Mouse (Mus musculus) stomach, embryonic 15.5 days (tissue): ENCODE results near the gene Ahrr. TPM values are rescaled to one million over a fixed set of nuclear protein-coding genes. Genes with fewer than 3 reads are reported as not detected.

ENCODE experiments used
- ATAC-seq: fragments of 200-750 bp; cut with Nextera tagmentation; 2 replicates; pipeline ENCODE4 v1.8.0; 2017; ENCODE audit warnings: low read depth, moderate number of reproducible peaks, moderate TSS enrichment; ENCODE audit not compliant: insufficient read depth, low FRiP score
- H3K27ac ChIP-seq: fragments of 300-500 bp; sonication (generic); 2 replicates; pipeline ENCODE4 v1.5.1; 2015; ENCODE audit warnings: mild to moderate bottlenecking, inconsistent platforms
- H3K27me3 ChIP-seq: fragments of 300-500 bp; sonication (generic); replicated peaks from 2 replicates; pipeline ENCODE4 v1.6.1; 2015; ENCODE audit warnings: inconsistent platforms
- H3K36me3 ChIP-seq: fragments of 300-500 bp; sonication (generic); 2 replicates; pipeline ENCODE4 v1.6.1; 2015; ENCODE audit warnings: inconsistent platforms
- H3K4me1 ChIP-seq: fragments of 300-500 bp; sonication (generic); 2 replicates; pipeline ENCODE4 v1.6.1; 2015; ENCODE audit warnings: inconsistent platforms
- H3K4me2 ChIP-seq: fragments of 300-500 bp; sonication (generic); 2 replicates; pipeline ENCODE4 v1.6.1; 2015; ENCODE audit warnings: mild to moderate bottlenecking, inconsistent platforms
- H3K4me3 ChIP-seq: fragments of 300-500 bp; sonication (generic); replicated peaks from 2 replicates; pipeline ENCODE4 v1.5.1; 2015; ENCODE audit warnings: inconsistent platforms
- H3K9ac ChIP-seq: fragments of 300-500 bp; sonication (generic); 2 replicates; pipeline ENCODE4 v1.6.1; 2015; ENCODE audit warnings: inconsistent platforms
- H3K9me3 ChIP-seq: fragments of 300-500 bp; sonication (generic); 2 replicates; pipeline ENCODE4 v1.6.1; 2016; ENCODE audit warnings: inconsistent platforms
- WGBS: fragments of 180-500 bp; shearing (Covaris S2); methylation state at CpG from one replicate; pipeline ENCODE4 v1.1.7; 2015; 5-methylcytosine and 5-hydroxymethylcytosine counted together
- polyA plus RNA-seq: library from polyadenylated mRNA; unstranded; fragments of >200 nt; fragmentation: Nextera tagmentation; extraction: Ambion mirVana; gene quantifications from 2 replicates; pipeline ENCODE4 v1.2.1, GENCODE M21; 2015

Ahrr gene
- polyA plus RNA-seq, 1 experiment from 2014 or later, result 0.50 TPM

GRCm38 (mm10) chr13:74300925-74301606, 8.9 kb upstream of the Ahrr start:
- no peaks in the 10 kb centered on the region for H3K27me3 ChIP-seq
- H3K4me3 ChIP-seq, result no peak overlapping the region
- WGBS, result 44% methylated on average over 4 of the region's 4 CpGs
- H3K27ac ChIP-seq, result no peak overlapping the region
- H3K4me2 ChIP-seq, result no peak overlapping the region
- no peak overlapping the region for H3K9ac ChIP-seq
- ATAC-seq, result peak; percentile 70; the same call in 1 of the 2 replicates
- no peaks in the 10 kb centered on the region for H3K4me1 ChIP-seq
- H3K9me3 ChIP-seq, result no peaks in the 10 kb centered on the region
- peaks cover 14% of the 10 kb centered on the region for H3K36me3 ChIP-seq

DNA sequence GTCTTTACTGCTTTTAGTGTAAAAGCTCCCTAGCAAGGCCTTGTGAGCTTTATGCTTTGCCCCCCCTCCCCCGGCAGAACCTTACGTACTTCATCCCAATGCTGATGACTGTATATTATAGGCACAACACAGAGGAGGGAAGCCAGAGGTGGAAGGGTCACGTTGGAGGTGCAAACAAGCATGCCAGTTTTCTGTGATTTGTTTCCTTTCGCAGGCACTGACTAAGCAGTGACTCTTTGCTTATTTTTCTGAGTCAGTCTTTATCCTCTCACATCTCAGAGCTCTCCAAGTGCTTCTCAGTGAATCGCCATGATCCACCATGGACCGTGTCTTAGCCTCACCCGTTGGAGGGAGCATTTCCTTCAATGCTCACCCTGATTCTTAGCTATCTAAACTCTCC, 4.2 kb upstream of the Ahrr start:
- Histone ChIP-seq H3K4me2 (no peak overlapping the region), H3K4me3 (no peak overlapping the region), H3K27me3 (peaks cover 10% of the 10 kb centered on the region; the same call in 1 of the 2 replicates), H3K27ac (no peak overlapping the region), H3K36me3 (no peaks in the 10 kb centered on the region), H3K9me3 (no peaks in the 10 kb centered on the region), H3K9ac (no peak overlapping the region), H3K4me1 (0 out of 2 replicates have a peak, but pooled peaks cover 3% of the 10 kb centered on the region)
- ATAC-seq, result no peak
- WGBS, result 66% methylated on average over 7 of the region's 7 CpGs

- no peak overlapping the region for H3K9ac ChIP-seq
- H3K4me1 ChIP-seq, result 0 out of 2 replicates have a peak, but pooled peaks cover 3% of the 10 kb centered on the region
- H3K27ac ChIP-seq, result no peak overlapping the region
- H3K9me3 ChIP-seq, result no peaks in the 10 kb centered on the region
- H3K4me3 ChIP-seq, result no peak overlapping the region
- 84% methylated on average over 5 of the region's 5 CpGs for WGBS
- H3K27me3 ChIP-seq, result peaks cover 10% of the 10 kb centered on the region; the same call in 1 of the 2 replicates
- H3K4me2 ChIP-seq, result no peak overlapping the region
- ATAC-seq, result no peak
- H3K36me3 ChIP-seq, result no peaks in the 10 kb centered on the region
These were observed 2.5 kb downstream of the Ahrr start for GRCm38 (mm10) chr13:74289646-74290045.

DNA sequence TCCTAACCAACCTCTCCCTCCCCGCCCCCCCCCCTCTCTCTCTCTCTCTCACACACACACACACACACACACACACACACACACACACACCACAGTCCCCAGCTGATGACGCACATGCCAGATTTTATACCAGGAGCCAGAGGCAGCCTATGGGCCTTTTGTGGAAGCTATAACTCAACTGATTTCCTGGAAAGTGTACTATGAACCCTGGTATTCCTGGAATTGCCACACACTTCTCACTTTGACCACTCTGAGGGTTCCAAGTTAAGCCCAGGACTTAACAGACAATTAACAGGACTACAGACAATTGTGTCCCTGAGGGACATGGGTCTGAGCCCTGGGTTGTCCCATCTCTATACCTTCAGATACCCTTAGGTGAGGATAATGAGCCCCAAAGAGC, 9.8 kb downstream of the Ahrr start:
- Histone ChIP-seq H3K27me3 (no peaks in the 10 kb centered on the region), H3K27ac (no peak overlapping the region), H3K36me3 (no peaks in the 10 kb centered on the region), H3K4me2 (no peak overlapping the region), H3K9me3 (no peaks in the 10 kb centered on the region), H3K9ac (no peak overlapping the region), H3K4me3 (no peak overlapping the region), H3K4me1 (no peaks in the 10 kb centered on the region)
- WGBS, result 82% methylated on average over 1 of the region's 2 CpGs
- no peak for ATAC-seq

DNA sequence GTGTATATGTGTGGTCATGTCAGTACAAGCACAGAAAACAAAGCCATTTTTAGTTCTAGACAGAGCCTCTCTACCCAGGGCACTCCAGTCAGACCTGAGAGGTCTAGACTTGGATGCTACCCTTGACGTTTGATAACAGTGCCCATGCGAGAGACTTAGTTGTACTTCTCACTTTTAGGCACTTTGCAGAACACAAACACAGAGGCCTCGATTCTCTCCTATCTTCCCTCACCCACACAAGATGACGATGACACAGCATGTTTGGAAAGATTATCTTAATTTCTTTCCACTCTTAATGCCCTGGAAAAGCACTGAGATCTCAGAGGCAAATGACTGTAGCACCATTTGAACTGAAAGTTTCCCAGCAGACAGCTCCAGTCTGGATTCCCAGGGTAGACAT, 16.4 kb downstream of the Ahrr start:
- no peaks in the 10 kb centered on the region for H3K4me1 ChIP-seq
- no peaks in the 10 kb centered on the region for H3K36me3 ChIP-seq
- no peaks in the 10 kb centered on the region for H3K9me3 ChIP-seq
- WGBS, result 72% methylated on average over 4 of the region's 4 CpGs
- no peak overlapping the region for H3K4me2 ChIP-seq
- no peak overlapping the region for H3K27ac ChIP-seq
- H3K4me3 ChIP-seq, result no peak overlapping the region
- H3K27me3 ChIP-seq, result no peaks in the 10 kb centered on the region
- no peak overlapping the region for H3K9ac ChIP-seq
- no peak for ATAC-seq

DNA sequence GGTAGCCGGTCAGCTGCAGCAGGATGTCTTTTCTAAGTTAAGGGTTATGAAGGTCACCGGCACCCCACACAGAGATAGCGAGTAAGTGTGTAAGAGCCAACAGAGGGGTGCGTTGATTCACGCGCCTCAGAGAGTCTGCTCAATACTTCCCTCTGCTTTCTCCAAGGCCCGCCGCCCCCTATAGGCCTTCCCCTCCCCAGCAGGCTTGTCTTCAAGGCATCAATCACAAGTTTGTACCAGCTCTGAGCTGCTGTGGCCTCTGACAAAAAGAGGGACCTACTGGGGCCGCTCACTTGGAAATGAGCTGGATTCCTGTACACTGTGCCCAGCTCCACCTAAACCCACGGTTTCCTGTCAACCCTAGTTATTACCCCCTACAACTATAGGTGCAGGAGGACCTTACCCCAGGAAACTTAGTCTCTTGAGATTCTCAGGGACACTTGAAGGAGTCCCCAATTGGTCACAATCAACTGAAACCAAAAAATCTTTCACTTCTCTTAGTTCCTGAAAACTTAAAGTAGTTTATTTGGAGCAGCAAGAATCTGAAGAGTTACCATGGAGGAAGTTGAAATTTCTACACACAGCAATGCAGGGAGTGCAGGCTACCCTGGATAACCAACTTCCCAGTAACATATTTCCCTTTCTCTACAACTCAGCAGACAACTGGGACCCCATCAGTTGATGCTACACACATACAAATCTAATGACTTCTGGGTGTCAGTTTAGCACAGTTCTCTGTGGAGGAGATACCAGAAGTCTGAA, 31.7 kb downstream of the Ahrr start:
- WGBS, result 6% methylated on average over 10 of the region's 10 CpGs

DNA sequence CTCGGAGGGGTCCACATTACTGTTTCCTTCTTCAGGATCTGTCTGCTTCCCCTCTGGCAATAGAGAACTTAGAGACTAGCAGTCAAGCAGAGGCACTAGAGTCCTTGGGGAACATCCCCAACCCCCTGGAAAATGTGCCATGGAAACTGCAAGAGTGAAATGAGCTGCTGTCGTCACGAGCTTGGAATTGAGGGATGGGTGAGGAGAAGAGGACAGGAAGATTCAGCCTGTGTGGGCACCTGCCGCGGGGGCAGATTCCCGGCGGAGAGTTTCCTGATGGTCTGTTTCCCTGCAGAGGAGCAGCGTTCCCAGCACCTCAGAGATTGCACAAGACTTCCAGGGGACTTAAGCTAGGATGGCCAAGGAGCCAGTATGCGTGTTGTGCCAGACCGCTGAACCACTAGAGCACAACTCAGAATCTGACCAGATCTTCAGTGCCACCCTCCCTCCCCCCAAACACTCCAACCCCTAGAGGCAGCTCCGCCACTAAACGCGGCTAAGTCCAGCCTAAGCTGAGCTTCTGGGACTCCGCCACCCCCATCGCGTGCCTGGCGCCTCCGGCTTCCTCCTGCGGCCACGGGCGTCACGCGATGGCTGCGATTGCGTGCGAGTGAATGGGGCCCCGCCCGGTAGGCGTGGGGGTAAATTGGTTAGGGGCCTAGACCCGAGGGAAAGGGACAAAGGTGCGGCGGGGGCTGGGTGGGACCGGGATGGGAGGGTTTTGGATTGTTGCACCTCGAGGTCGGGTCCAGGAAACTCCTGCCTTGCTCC, 32.5 kb downstream of the Ahrr start:
- no peaks in the 10 kb centered on the region for H3K27me3 ChIP-seq
- H3K9ac ChIP-seq, result peak overlapping the region; percentile 25; the same call in 1 of the 2 replicates
- peak overlapping the region; percentile 50 for H3K4me3 ChIP-seq
- H3K9me3 ChIP-seq, result no peaks in the 10 kb centered on the region
- H3K27ac ChIP-seq, result no peak overlapping the region
- 6% methylated on average over 35 of the region's 35 CpGs for WGBS
- no peaks in the 10 kb centered on the region for H3K4me1 ChIP-seq
- peak overlapping the region; percentile 95 for H3K4me2 ChIP-seq
- ATAC-seq, result peak; percentile 74
- no peaks in the 10 kb centered on the region for H3K36me3 ChIP-seq

More for the DNA sequence above, 31.7 kb downstream of the Ahrr start:
- Histone ChIP-seq H3K4me3 (peak overlapping the region; percentile 50), H3K9ac (peak overlapping the region; percentile 25; the same call in 1 of the 2 replicates), H3K9me3 (no peaks in the 10 kb centered on the region), H3K36me3 (no peaks in the 10 kb centered on the region), H3K27me3 (no peaks in the 10 kb centered on the region), H3K27ac (no peak overlapping the region), H3K4me2 (peak overlapping the region; percentile 95), H3K4me1 (no peaks in the 10 kb centered on the region)
- ATAC-seq, result peak; percentile 70

DNA sequence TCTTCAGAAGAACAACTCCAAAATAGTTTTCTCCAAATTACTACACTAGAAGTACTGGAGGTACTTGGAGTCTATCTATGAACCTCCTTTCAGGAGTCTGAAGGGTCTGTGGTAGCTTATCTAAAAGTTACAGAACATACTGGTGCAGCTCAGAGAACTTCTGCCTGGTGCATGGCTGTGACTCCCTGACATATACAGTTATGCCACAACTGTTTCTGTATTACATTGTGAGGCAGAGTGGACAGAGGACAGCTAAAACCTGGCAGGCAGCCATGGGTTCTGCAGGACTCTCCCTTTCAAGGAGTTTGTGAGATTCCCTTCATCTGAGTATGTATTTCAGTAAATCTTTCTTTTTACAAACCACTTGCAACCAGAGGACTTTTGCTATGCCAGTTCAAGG, 45.6 kb downstream of the Ahrr start:
- ATAC-seq, result no peak; the same call in 1 of the 2 replicates

DNA sequence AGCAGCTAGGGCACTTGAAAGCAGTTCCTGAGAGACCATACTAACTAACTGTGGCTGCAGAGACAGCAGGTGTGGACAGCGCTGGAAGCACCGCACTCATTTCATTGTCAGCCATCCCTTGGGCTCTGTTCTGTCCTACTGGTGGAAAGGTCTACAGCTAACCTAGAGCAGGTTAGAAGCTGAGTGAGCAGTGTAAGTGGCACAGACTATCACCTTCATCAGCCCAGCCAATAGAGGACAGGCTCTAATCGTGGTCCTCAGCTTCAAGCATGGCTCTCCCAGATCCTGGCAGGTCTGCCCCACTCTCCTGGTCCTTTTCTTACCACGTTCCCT, 46.3 kb downstream of the Ahrr start:
- H3K4me3 ChIP-seq, result no peak overlapping the region
- no peaks in the 10 kb centered on the region for H3K4me1 ChIP-seq
- 0 out of 2 replicates have a peak, but pooled peaks have one; percentile 14 for ATAC-seq
- no peak overlapping the region for H3K27ac ChIP-seq
- peak overlapping the region; percentile 36 for H3K4me2 ChIP-seq
- no peak overlapping the region for H3K9ac ChIP-seq
- H3K36me3 ChIP-seq, result no peaks in the 10 kb centered on the region
- H3K27me3 ChIP-seq, result no peaks in the 10 kb centered on the region
- 69% methylated on average over 4 of the region's 4 CpGs for WGBS
- no peaks in the 10 kb centered on the region for H3K9me3 ChIP-seq

More for the DNA sequence above, 45.6 kb downstream of the Ahrr start:
- no peaks in the 10 kb centered on the region for H3K27me3 ChIP-seq
- no peak overlapping the region for H3K4me2 ChIP-seq
- no peak overlapping the region for H3K27ac ChIP-seq
- H3K36me3 ChIP-seq, result no peaks in the 10 kb centered on the region
- no peaks in the 10 kb centered on the region for H3K4me1 ChIP-seq
- H3K9me3 ChIP-seq, result no peaks in the 10 kb centered on the region
- H3K9ac ChIP-seq, result no peak overlapping the region
- H3K4me3 ChIP-seq, result no peak overlapping the region

DNA sequence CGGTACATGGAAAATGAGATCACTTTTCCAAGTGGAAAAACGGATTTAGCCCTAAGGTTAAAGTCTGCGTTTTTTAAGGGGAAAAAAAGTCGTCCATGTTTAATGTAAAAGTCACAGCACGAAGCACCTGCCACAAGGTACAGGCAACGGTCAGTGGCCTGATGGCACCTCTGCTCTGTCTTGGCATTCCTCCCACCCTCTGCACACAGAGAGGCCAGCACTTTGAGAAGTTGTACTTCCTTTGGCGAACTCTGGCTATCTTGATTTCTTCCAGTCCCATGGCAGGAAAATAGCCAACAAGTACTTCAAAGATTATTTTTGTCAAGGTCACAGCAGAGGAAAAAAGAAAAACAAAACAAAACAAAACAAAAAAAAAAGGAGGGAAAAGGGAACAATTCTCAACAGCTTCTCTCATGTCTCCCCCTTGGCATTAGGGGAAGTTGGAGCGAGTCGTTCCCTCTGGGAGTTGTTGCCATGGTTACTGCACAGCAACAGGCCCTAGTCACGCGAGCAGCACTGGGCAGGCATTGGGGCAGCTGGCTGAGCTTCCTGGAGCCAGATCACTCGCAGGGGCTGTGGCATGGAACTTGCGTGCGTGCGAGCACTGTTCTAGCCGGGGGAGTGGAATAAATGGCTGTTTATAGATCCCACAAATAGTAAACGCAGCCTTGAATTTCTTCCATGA, 46.8 kb downstream of the Ahrr start:
- H3K4me3 ChIP-seq, result no peak overlapping the region
- H3K27me3 ChIP-seq, result no peaks in the 10 kb centered on the region
- no peaks in the 10 kb centered on the region for H3K9me3 ChIP-seq
- H3K36me3 ChIP-seq, result no peaks in the 10 kb centered on the region
- H3K9ac ChIP-seq, result no peak overlapping the region
- peak; percentile 85 for ATAC-seq
- WGBS, result 31% methylated on average over 17 of the region's 17 CpGs
- H3K27ac ChIP-seq, result no peak overlapping the region
- H3K4me1 ChIP-seq, result no peaks in the 10 kb centered on the region
- peak overlapping the region; percentile 36 for H3K4me2 ChIP-seq

DNA sequence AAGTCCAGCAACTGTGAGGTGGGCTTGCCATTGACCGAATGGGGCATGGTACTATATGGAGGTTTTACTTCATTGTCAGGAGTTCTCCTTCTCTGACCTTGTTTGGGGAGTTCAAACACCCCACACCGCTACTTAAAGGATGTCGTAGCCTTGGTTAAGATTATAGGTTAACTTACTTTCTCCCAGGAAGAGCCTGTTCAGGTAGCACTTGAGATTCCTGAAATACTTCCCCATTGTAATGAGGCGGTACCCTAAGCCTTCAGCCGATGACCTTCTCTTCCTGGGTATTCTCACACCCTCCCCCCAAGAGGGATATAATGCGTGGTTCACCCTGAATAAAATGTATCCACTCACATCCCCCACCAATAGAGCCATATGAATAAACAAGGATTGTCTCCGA, 54.6 kb downstream of the Ahrr start:
- WGBS, result 64% methylated on average over 7 of the region's 7 CpGs
- Histone ChIP-seq H3K27ac (no peak overlapping the region), H3K27me3 (no peaks in the 10 kb centered on the region), H3K4me2 (no peak overlapping the region), H3K4me3 (no peak overlapping the region), H3K36me3 (no peaks in the 10 kb centered on the region), H3K4me1 (no peaks in the 10 kb centered on the region), H3K9me3 (no peaks in the 10 kb centered on the region), H3K9ac (no peak overlapping the region)
- ATAC-seq, result no peak
